Mouse (Mus musculus): ENCODE measurements around the gene U2af1l4.

- TF ChIP-seq POLR2A (IDR thresholded peaks at IDR 0.05; ENCODE audit: borderline replicate concordance, control insufficient read depth, low read depth, low read length), result no peak
- no peak for TF ChIP-seq CTCF (IDR thresholded peaks at IDR 0.05; ENCODE audit: control insufficient read depth, insufficient read depth, low read length)
Measured at GRCm38 (mm10) chr7:30557901-30558514, 5.1 kb upstream of the U2af1l4 start.
